Mouse (Mus musculus): Measurements from ENCODE around the gene Prss23.

Gene Prss23

DNA sequence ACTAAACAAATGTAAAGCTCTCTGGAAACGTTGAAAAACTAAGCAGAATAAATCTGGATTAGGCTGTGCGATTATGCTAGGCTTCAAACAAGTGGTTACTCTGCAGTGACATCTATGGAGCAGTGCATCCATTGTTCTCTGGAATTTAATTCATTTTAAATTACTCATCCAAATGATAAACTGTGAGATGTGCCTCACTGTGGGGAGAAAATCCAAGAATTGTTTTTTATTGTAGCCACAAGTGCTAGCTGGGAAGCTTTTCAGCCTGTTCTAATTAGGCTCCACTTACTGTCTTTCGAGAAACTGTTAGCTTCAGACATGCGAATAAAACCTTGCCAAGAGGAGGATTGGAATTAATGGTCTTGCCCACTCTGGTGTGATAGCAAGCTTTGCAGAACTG, 18.3 kb downstream of the Prss23 start:
- no peak for DNase-seq (ENCODE audit: low spot score)

- peak; percentile 91 for DNase-seq (ENCODE audit: low spot score)
Measured at GRCm38 (mm10) chr7:89499516-89500307, 27.3 kb downstream of the Prss23 start.

- DNase-seq (ENCODE audit: low spot score), result no peak
Measured at GRCm38 (mm10) chr7:89483769-89484568, 43.0 kb downstream of the Prss23 start.

DNA sequence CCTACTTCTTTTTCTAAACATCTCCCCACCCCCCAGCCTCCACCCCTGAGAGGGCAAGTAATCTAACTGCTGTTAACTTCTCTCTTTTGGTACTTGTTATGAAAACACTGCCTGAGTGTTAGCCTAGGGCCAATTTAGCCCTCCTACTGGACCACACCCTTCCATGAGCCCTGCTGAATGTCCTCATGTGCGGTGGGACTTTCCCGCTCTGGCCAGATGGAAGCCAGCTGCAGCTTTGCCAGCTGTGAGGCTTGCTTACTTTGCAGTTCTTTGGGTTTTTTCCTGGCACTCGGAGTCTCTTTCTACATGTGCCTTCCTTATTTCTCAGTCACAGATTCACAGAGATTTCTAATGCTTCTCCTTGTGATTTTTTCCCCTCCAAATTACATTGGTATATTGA, 45.3 kb downstream of the Prss23 start:
- DNase-seq (ENCODE audit: low spot score), result peak; percentile 30

DNA sequence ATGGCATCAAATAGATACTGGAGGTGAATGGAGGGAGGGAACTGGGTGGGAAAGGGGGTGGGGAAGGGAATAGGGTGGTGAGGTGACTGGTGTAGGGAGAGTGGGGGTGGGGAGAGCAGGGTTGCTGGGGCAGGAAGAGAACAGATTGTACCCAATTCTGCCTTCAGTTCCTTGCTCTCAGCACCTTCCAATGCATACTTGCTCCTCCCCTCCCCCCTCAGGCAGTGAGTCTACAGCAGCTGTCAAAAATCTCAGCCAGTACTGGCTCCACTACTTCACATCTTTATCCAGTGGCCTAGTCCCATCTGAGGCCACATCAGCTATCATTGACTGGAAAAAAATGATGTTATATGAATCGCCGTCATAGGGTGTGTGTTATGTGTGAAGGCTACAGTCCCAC, 48.5 kb downstream of the Prss23 start:
- peak; percentile 19 for DNase-seq (ENCODE audit: low spot score)

- DNase-seq (ENCODE audit: low spot score), result peak; percentile 92
Measured at GRCm38 (mm10) chr7:89477294-89477999, 49.5 kb downstream of the Prss23 start.

- peak; percentile 48 for DNase-seq (ENCODE audit: low spot score)
Measured at GRCm38 (mm10) chr7:89473442-89473841, 53.5 kb downstream of the Prss23 start.

GRCm38 (mm10) chr7:89463775-89464592, 63.0 kb downstream of the Prss23 start:
- DNase-seq (ENCODE audit: low spot score), result peak; percentile 17

- DNase-seq (ENCODE audit: low spot score), result no peak
Measured at GRCm38 (mm10) chr7:89463246-89463645, 63.7 kb downstream of the Prss23 start.

GRCm38 (mm10) chr7:89462646-89463207, 64.3 kb downstream of the Prss23 start:
- no peak for DNase-seq (ENCODE audit: low spot score)

DNA sequence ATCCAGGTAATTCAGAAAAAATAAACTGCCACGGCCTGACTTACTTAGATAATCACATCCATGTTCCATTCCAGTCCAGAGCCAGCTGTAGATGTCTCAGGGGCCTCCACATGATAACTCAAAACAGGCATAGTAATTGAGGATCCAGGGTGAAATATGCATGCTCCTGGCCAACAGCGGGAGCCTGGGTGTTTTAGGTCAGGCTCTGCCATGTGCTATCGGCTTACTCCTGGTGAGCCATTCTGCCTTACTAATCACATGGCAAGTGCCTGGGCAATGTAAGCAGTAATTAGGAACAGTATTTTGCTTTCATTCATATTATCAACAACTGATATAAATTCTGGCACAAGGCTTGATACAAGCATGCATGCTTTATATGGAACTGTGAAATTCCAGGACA, 65.6 kb downstream of the Prss23 start:
- peak; percentile 61 for DNase-seq (ENCODE audit: low spot score)

GRCm38 (mm10) chr7:89460911-89461310, 66.1 kb downstream of the Prss23 start:
- no peak for DNase-seq (ENCODE audit: low spot score)

GRCm38 (mm10) chr7:89459691-89460090, 67.3 kb downstream of the Prss23 start:
- no peak for DNase-seq (ENCODE audit: low spot score)

All from embryo, embryonic 10.5 days (tissue).